Mouse (Mus musculus): ENCODE data around the gene Klrb1b. TPM values are rescaled to one million over a fixed set of nuclear protein-coding genes. Genes with fewer than 3 reads are reported as not detected.
A peak's percentile ranks its signal among the peaks of the same experiment; 100 is the strongest.
"Not testable (repeated sequence)": the region's sequence is repeated elsewhere in the genome, so short reads cannot be mapped to it uniquely, and the experiment has no call there.

The Klrb1b gene
- total RNA-seq, 2 experiments from 2014 or later, result 0.90 to 1.3 TPM

DNA sequence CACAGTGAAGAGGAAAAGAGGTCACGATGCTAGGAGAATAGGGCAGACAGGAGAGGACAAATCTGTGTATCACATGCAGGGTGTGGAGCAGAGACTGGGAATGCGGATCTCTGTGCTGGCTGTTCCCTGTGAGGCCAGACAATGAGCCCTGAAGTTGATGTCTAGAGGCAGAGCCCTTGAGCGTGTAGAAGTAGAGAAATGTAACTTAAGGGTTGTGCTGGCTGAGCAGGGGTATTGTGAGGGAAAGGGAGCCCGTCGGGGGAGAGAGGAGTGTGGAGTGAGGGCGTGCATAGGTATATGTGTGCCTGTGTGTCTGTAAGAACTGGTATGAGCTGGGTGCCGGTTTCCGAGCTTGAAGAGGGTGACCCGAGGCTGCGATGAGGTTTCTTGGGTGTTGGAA lies 23.6 kb downstream of the Klrb1b start:
- peak in 1 of 2 experiments; percentile 19 for DNase-seq (ENCODE audit: low spot score in 2 of 2)

DNA sequence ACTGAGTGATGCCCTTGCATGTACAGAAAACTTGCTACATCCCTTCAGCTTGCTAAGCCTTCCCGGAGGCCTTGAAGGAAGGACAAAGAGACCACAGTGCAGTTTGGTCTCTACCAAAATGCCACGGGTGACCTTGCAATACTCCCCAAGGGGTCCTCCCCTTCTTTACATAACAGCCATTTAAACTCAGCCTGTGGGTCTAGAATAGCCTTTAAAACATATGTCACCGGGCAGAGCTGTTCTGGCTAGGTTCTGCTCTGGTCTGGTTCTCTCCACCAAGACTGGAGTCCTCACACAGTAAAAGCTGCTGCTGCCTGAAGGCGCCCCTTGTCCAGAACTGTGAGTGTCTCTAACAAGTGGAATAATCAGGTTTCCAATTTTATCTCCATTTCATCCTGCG lies 25.4 kb downstream of the Klrb1b start:
- not testable (repeated sequence) for DNase-seq (ENCODE audit: low spot score in 2 of 2)

DNA sequence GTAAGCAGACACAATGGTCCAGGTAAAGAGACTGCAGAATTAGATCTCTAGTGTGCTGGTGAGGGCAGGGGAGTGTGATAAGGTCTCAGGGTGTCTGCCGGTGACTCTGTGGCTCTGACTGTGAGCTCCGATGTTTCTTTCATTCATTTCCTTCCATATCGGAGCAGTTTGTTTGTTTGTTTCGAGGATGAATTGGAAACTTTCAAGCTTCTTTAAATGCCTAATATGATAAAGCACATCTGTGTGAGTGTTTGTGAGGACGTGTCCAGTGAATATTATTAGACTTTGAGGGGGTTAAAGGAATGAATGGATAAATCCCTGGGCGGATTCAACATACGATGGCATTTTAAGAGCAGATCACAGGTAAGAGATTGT lies 26.2 kb downstream of the Klrb1b start:
- no peak for DNase-seq (ENCODE audit: low spot score in 2 of 2)

DNA sequence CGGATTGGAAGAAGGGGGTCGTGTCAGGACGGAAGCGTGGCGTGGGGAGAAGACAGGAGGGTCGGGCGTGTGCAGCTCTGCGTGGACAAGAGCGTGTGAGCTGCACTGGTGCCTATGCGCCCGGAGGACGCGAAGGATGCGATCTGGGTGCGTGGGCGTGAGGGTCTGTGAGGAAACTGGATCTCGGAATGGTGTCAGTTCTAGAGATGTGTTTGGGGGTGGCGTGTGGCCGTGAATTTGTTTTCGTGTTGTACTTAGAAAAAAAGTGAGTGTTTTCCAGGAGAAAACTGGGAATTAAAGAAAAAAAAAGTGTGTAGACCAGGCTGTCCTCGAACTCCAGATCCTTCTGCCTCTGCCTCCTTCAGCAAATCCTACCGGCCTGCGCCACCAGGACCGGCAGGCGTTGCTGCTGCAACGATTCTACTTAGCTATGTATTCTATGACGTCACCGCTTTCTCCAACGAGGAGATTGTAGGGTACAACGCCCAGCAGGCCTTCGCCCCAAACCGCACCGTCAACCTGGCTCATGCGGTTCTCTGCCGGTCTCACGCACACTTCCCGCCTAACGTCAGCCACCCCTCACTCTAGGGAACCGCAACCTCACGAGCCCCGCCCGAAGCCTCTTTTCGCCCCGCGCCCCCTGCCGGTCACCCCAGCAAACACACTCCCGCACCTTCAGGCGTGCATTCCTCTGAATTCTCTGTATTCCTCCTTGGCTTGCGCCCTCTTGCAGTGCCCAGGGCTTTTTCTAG lies 26.8 kb downstream of the Klrb1b start:
- peak; percentile 81 to 91 for DNase-seq (ENCODE audit: low spot score in 2 of 2)

DNA sequence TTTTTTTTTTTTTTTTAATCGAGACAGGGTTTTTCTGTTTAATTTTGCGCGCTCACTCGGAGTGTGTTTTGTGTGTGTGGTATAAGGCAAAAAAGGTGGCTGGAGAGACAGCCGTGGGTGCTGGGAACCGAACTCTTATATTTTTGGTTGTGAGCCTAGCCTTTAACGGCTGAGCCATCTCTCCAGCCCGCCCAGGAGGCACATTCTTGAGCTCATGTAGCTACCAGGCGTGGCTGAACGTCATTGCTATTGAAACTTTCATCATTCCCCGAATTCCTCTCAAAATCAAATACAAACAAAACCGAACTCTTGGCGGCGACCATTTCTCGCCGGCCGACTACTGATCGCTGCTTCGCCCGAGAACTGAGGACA lies 27.4 kb downstream of the Klrb1b start:
- DNase-seq (ENCODE audit: low spot score in 2 of 2), result peak; percentile 77 to 83

DNA sequence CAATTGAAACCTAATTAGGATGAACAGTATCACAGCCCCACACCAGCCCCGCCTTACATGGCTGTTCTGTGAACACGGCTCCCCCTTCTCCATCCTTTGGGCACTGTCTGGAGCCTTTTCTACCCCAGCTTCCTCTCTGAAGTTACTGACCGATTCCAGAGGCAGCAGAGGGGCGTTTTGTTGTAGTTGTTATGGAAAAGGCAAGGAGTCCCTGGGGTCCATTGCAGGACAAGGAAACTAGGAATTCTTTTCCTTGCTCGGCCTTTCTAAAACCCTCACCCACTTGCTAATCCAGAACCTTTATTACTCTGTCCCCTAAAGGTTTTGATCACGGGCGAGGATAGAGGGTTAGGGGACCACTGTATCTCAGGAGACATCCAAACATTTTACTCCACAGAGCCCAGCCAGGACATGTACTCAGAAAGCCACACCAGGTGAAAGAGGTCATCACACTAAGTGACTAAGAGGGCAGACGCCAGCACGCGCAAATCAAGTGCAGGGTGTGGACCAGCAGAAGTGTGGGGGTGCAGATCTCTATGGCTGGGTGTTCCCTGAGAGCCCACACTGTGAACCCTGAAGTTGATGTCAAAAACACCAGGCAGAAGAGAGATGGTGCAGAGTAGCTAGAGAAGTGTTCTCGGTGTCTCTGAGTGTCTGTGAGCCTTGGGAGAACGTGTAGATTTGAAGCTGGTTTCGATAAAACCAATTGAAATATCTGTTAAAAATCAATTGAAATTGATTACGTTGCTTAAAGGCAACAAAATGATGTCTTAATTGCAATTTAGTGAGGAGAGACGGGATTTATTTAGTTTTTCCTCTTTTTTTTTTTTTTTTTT lies 28.0 kb downstream of the Klrb1b start:
- peak in 1 of 2 experiments; percentile 10 for DNase-seq (ENCODE audit: low spot score in 2 of 2)

DNA sequence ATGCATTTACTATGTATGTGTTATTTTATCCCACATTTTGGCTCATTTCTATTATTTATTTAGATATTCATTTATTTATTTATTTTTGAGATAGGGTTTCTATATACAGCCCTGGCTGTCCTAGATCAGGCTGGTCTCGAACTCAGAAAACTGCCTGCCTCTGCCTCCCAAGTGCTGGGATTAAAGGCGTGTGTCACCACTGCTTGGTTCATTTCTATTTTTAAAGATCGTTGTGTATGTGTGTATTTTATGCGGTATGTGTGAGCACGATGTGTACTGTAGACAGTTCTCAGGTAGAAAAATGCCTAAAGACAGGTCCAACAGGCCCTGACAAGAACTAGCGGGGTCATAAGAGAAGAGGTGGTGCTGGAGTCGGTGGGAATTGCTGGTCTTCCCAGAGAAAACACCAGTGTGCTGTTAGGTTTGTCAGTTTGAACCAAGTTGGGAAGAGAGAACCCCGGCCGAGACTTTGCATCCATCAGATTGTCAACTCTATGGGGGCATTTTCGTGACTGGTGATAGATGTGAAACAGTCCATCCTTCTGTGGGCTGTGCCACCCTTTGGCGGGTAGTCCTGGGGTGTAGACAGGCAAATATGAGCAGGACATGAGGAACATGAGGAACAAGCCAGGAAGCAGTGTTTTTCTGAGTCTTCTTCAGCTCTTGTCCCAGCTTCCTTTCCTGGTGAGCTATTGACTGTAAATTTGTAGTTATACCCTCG lies 28.8 kb downstream of the Klrb1b start:
- no peak for DNase-seq (ENCODE audit: low spot score in 2 of 2)

DNA sequence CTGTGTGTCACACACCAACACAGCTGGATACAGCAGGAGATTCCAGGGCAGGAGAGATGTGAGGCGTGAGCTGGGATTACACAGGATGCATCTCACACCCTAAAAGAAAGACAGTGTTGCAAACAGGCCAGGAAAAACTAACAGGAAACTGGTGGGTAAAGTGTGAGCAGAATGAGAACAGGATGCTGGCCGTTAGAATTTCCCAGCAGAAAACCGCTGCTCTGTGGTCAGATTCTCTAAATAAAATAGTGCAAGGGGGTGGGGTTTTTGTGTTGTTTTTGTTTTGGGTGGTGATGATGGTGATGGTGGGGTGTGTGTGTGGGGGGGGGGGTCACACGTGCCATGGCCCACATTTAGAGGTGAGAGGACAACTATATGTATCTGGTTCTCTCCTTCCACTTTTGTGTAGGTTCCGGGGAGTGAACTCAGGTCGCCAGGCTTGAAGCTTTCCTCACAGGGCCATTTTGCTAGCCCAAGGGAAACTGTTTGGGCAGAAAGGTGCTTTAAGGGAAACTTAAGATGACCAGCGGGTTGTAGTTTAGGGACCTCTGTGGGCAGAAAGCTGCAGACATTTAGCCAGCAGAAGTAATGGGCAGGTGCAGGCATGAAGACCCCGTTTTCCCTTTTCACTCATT lies 29.7 kb downstream of the Klrb1b start:
- DNase-seq (ENCODE audit: low spot score in 2 of 2), result no peak

DNA sequence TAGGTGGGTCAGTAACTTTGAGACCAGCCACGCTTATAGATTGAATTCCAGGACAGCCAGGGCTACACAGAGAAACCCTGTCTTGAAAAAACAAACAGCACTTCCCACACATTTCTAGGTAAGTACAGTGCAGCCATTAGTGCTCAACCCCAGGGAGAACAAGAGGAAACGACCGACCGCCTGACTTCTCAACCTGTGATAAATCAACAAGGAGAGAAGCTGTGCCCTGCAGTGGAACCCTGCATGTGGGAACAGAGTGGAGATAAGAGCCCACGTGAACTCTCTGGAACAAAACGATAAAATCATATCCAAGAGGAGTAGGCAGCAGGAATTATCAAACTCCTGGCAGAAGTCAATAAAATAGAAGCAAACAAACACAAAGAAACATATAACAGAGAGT lies 32.4 kb downstream of the Klrb1b start:
- no peak for DNase-seq (ENCODE audit: low spot score in 2 of 2)

DNA sequence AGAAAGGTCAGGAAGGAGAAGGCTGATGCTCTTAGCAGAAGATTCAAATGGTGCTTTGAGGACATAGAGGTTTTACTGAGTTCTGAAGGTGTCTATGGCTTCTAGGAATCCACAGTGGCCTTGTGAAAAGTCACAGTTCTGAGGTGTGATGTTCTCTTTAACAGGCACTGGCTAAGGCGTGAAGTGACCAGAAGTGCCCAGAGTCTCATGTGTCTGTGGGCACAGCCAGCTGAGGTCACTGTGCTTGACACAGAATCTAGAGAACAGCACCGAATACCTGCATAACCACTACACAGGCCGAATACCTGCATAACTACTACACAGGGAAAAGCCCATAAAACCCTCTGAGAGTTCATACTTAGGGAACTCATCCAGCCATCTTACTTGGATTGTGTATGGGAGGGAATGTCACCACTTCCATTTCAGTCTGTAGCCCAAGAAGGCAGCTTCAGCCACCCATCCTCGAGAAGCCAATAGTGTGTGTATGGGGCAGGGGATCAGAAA lies 35.6 kb downstream of the Klrb1b start:
- DNase-seq (ENCODE audit: low spot score in 2 of 2), result not testable (repeated sequence)

DNA sequence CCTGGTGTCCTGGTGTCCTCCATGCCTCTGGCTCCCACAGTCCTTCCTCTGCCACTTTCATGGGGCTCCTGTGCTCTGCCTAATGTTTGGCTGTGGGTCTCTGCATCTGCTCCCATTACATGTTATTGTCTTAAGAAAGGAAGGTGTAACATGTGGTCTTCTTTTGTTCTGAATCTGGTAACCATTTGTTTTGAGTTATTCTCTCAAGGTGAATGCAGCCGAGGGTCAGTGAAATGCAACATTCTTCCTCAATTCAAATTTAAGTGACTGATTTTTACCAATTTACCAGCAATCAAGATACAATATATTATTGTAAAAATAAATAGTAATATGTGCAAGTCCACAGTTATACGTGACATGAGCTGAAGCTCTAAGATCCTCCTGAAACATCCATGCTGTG lies 37.0 kb downstream of the Klrb1b start, which contains the start of gene Klrb1c:
Klrb1c (minus strand) TSS at position 101 of the 400 bp plus-strand sequence.
- DNase-seq (ENCODE audit: low spot score in 2 of 2), result no peak

DNA sequence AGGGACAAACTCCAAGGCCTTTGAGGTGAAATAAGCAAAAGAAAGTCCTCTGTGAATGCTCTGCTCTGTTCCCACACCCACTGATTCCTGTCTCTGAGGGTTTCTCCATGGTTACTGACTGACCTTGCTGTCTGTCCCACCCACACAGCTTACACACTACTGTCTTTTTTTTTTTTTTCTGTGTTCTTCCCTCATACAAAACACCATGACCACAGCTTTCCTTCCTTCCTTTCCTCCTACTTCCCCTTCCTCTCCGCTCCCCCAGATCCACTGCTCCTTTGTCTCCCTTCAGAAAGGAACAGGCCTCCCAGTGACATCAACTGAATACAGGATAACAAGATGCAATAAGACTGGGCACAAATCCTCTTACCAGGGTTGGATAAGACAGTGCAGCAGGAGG lies 37.6 kb downstream of the Klrb1b start:
- DNase-seq (ENCODE audit: low spot score in 2 of 2), result no peak

DNA sequence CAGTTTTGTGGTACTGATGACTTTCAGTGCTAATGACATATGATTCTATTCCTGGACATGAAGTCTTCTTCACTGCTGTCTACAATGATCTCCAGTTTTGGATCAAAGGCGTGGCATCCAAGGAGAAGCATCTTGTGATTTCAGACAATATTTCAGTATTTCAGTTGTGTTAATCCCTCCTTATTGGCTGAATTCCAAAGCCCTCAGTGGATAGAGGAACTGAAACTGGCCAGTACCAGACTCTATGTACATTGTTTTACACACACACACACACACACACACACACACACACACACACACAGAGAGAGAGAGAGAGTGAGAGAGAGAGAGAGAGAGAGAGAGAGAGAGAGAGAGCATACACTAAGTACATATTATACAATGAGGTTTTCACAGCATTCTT lies 39.7 kb downstream of the Klrb1b start:
- DNase-seq (ENCODE audit: low spot score in 2 of 2), result not testable (repeated sequence)

DNA sequence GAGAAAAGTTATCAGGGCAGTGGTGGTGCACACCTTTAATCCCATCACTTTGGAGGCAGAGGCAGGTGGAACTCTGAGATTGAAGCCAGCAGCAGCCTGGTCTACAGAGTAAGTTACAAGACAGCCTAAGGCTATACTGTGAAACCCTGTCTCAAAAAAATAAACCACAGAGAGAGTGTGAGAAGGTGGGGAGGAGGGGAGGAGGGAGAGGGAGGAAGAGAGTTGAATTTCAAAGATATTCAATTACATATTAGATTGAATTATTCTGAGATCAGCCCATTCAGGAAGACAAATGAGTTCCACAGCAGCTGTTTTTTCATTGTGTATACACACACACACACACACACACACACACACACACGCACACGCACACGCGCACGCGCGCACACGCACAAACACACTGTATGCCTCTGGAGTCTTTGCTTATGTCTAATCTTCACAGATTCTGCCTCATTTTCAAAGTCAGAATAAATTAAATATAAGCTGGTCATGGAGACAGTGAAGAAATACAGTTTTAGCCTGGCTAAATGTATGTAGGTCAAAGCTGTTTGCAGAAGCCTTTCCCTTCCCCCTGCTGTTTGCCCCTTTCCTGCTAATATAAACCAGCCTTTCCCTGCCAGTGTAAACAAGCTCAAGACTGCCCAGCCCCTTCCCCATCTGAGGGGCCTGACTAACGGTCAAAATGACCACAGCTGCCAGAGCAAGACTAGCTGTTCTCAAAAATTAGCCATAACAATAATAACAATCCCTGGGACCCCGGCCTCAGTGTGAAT lies 56.5 kb downstream of the Klrb1b start:
- DNase-seq (ENCODE audit: low spot score in 2 of 2), result no peak

DNA sequence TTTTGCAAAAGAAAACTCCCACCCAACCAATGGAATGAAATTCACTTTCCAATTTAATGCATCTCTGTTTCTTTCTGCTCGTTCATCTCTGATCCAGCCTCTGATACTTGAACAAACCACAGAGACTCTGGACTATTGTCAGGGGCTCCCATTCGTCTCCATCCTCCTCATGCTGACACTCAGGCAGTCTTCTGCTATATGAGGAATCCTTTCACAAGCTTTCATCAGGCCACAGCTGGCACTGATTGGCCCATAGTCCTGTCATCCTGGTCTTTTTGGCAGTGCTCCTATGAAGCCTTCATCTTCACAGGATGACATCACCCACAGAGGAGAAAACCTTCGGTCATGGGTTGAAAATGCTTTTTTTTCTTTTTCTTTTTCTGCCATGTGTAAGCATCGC lies 58.1 kb downstream of the Klrb1b start:
- no peak for DNase-seq (ENCODE audit: low spot score in 2 of 2)

DNA sequence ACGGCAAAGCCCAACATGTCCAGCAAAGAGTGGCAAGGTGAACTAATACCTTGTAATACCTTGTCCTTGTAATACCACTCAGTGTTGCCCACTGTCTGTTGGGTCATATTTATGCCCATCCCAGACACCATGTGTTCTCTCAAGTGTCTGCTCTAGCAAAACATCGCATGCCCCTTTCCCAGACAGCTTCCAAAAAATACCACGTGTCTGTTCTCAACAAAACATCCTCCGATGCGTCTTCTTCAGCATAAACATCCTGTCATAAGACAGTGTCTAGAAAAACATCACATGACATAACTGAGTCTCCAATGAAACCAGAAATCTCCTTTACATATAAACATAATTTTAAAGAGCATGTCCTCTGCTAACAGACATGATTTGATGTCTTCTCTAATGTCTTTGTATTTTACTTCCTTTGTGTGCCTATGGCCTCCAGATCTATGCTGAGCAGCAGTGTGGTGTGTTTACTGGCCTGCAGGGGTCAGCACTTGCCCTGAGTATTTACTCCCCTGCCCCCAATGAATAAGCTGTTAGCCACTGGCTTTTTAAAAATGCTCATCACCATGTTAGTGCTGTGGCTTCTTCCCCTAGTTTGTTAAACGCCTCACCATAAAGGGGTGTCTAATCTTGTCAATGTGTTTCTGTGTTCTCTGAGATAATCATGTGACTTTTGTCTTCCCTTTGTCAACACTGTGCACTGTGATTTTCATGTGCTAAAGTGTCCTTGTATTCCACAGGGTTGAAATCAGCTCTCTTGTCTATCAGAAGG lies 59.5 kb downstream of the Klrb1b start:
- peak; percentile 6 to 34 for DNase-seq (ENCODE audit: low spot score in 2 of 2)

DNA sequence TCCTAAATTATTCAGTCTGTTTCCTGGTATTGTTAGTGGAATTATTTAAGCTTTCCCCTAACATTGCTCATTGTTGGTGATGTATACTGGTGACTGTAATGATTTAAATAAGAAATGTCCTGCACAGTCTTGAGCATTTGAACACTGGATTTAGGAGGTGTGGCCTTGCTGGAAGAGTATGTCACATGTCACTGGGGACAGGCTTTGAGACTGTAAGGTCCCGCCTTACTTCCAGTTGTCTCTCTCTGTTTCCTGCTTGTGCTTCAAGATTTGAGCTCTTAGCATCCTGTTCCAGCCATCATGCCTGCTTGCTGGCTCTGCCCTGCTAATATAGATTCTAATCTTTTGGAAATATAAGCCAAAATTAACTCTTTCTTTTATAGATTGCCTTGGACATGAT lies 60.9 kb downstream of the Klrb1b start:
- no peak for DNase-seq (ENCODE audit: low spot score in 2 of 2)

DNA sequence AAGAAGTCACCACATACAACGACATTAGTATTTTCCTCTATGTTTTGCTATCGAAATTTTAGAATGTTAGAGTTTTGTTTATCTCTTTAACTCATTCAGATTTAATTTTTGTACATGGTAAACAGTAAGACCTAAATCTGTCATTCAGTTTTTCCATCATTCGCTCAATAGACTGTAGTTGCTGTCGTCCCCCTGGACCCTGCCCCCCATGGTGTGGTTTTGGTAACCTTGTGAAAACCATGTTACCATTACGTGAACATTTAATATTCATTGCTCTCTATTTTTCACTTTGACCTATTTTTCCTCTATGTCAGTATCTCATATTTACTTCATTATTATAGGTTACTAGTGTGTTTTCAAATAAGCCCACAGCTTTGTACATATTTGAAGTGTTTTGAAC lies 61.5 kb downstream of the Klrb1b start:
- no peak for DNase-seq (ENCODE audit: low spot score in 2 of 2)

DNA sequence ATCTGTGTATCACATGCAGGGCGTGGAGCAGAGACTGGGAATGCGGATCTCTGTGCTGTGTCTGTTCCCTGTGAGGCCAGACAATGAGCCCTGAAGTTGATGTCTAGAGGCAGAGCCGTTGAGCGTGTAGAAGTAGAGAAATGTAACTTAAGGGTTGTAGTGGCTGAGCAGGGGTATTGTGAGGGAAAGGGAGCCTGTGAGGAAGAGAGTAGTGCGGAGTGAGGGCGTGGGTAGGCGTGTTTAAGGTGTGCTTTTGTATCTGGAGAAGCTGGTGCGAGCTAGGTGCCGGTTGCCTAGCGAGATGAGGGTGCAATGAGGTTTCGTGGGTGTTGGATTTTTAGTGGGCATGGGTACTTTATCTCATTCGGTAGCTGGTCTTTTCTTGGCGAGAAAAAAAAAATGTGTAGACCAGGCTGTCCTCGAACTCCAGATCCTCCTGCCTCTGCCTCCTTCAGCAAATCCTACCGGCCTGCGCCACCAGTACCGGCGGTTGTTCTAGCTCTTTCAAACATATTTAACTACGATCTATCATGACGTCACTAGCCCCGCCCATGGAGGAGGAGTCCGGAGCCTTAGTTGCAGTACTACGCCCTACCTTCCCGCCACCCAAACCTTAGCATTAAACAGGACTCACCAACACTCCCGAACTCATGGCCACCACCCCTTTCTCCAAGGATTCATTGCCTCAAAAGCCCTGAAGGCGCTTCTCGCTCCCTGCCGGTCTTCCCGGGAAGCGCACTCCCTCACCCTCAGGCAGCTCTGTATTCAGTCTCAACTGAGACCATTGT lies 62.2 kb downstream of the Klrb1b start:
- DNase-seq (ENCODE audit: low spot score in 2 of 2), result peak; percentile 81 to 93

Data from adrenal gland, adult 18-20 months (tissue).